Mouse (Mus musculus) ovary, postnatal 14 days (tissue): Measurements from ENCODE around the gene Cbx5.

Experiments used
- DNase-seq: peaks from one replicate; pipeline ENCODE4 v3.0.0; 2022; ENCODE audit warnings: low spot score

The Cbx5 gene

DNA sequence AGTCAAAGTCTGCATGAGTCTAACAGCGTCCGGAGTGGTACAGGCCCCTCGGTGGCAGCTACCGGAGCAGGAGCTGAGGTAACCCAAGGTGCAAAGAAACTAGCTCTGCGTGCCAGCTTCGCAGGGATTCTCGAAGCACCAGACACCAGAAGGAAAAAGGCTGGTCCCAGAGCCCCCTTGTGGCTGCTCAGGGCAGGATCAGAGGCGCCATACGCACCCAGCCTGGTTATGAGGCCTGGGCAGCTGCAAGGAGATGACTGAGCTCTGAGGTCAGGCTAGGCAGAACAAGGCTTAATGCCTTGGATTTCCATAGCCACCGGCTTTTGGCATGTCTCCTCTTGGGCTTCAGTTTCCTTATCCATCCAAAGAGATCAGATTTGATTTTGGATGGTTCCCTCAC, 67.1 kb downstream of the Cbx5 start:
- DNase-seq = peak; percentile 56

- no peak for DNase-seq
Observed at GRCm38 (mm10) chr15:103171276-103171675, 68.3 kb downstream of the Cbx5 start.

DNA sequence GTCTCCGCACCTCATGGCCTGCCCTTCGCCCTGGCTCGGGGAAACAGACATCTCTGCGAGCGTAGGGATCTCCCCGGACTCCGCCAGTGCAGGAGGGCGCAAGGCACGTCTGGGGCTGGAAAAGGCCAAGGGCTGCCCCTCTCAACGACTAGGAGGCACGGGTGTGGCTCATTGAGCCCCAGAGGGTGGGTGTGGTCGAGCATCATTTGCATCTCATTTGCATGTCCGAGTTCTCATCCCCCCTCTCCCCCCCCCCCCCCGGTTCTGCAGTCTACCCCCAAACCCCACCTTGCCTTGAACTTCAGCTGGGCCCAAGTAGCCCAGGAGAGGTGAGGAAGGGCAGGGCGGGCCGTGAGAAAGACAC, 69.3 kb downstream of the Cbx5 start:
- DNase-seq = no peak

DNA sequence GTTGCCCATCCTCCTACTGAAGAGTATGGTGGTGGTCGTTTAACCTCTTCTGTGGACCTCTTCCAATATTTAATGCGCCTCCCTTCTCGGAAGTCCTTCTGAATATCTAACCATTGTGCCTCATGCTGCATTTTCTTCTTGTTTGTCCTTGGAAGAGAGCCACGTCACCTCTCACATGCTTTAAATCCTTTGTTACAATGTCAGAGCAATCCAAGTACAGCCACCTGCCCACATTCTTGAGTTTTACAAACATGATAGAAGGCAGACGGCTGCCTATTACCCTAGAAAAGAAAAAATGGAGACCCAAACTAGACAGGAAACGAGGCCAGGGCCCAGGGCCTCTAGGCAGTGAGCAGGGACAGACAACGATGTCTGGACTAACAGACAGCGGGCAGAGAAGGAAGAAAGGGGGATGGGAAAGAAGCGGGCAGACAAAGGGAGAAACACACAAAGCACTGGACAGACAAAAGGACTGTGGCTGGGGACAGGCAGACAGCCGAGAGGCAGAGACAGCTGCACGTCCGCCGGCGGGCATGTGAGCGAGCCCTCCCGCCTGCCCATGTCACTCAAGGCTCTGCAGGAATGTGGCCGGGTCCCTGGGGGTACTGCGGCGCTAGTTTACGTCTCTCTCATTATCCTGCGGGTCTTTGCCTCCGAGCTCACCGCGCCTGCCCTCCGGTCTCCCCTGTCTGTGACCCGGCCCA, 69.9 kb downstream of the Cbx5 start:
- no peak for DNase-seq

DNA sequence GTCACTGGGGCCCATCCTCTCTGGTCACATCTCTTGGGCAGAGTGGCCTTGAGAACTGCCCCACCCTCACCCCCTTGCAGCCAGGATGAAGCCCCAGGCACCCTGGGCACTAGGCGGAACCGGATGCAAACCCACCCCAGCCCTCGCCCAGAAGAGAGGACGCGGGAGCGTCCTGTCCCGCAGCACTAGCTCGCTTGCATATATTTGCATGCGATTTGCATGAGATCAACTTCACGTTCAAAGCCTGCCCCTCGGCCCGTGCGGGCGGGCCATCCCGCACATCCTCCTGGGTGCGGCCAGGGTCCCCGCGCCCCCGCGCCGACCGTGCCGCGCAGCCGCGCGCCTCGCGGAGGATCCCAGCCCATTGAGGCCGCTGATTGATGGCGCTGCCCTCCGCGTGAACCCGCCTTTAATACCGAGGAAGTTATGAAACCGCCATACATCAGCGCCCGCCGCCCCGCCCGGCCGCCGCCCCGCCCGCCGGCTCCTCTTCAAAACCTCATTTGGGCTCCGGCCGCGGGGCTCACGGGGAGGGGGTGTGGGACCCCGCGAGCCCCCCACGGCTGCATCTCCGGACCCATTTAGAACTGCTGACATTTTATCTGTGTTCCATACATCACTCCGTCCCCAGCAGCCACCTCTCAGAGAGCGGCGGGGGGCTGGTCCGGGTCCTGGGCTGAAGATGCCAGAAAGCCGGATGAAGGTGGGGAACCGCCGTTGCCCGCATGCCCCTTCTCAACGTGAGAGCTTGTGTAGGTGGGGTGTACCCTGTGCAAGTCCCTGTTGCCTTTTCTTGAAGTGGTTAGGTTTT, 70.6 kb downstream of the Cbx5 start:
- DNase-seq = no peak

- no peak for DNase-seq
Observed at GRCm38 (mm10) chr15:103167786-103168185, 71.8 kb downstream of the Cbx5 start.

DNA sequence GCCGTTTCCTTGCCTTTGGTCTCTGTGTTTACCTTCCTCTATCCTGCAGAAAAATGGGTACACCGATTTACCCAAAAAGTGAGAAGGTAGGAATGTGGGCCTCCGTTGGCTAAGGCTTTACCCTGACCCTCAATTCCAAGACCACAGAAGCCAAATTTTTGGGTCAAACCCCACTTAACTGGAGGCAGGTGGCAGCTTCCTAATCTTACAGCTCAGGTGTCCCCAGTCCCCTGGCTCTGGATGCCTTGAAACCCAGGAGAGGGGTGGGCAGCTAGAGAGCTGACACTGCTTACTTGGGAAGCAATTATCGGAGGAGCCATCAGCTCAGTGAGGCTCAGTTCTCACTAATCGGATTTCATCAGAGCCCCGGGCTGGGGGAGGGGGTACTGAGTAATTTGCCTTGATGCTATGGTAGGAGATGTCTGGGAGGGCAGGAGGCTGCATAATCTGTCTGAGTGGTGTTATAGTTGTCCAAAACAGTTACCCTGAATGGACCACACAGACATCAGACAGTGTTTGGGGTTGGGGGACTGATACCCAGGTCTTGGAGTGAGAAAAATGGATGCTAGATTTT, 72.5 kb downstream of the Cbx5 start, which contains the start of gene Smug1:
Gene Smug1, minus strand, starts transcription at position 51 of the 574 bp plus-strand sequence.
- no peak for DNase-seq

GRCm38 (mm10) chr15:103165924-103166323, 73.7 kb downstream of the Cbx5 start:
- DNase-seq = no peak

DNA sequence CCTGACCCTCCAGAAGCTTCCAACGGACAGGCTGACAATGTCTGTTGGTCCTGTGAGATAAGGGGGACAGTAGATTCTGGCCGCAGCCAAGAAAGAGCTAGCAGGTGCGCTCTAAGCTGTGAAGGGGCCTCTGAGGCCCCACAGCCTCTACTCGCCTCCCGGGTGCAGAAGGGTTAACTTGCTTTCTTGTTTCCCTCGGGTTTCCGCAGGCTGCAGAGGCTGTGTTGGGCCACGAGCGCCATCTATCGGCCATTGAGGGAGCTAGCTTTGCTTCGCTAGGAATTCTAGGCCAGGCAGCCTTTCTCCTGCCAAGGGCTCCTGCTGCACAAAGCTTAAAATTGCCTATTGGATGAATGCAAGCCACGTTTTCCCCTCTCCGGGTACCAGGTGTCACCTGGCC, 74.2 kb downstream of the Cbx5 start:
- peak; percentile 93 for DNase-seq

DNA sequence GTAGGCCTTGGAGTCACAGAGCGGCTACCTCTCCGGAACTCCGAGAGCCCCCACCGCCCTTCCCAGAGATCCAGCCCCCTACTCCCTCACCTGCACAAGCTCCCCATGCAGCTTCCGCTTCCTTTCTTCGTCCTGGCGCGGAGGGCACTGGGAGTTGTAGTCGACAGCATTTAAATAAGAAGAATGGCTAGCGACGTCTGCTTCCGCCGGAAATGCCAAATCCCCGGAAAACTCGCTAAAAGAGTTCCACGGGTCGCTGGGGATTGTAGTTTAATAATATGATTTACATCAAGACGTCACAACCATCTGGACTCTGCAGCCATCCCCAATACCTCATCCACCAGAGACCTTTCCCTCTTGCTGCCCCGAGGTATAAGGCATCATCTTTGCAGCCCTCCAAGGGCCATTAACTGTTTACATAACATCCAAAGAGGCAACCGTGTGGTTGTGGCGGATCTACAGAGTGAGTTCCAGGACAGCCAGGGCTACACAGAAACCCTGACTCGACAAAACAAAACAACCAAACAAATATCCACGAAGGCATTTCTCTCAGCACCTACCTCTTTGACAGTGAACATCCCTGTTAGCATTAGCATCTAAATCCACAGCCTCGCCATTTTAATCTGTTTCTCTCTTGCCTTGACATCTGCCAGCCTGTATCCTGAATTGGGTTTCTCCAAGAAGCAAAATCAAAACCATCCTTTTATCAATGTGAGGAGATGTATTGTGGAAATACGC, 76.3 kb downstream of the Cbx5 start:
- peak; percentile 77 for DNase-seq

DNA sequence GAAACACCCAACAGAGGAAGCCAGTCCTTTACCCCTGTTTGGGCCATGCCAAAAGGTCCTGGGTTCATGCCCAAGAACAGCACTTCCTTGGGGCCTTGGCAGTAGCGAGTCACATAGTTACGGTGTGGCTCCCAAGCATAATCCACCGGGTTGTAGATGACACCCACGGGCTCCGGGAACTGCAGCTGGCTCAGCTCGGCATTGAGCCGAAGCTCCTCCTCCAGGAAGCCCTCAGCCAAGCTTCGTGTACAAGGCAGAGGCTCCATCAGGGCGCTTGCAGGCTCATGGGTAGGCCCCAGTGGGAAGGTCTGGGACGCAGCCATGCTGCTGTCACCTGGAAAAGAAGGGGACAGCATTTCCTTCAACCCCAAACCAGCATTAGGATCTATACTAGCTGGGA, 82.0 kb downstream of the Cbx5 start:
- no peak for DNase-seq

DNA sequence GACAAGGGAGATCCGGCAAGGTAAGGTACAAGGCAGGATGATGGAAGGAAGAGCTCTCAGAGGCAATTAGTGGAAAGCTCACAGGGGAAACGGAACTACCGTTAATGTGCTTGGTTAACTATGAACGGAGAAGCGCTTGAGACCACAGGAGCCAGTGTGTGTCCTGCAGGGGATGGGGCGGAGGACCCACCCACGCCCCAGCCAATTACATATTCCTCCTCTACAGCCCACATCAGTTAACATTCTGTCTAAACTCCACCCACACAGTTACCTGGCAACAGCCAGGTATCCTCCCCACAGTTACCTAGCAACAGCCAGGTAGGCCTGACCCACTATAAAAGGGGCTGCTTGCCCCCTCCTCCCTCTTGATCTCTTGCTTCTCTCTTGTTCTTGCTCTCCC, 82.7 kb downstream of the Cbx5 start:
- no peak for DNase-seq

- DNase-seq = no peak
Observed at GRCm38 (mm10) chr15:103155366-103156321, 84.0 kb downstream of the Cbx5 start.

DNA sequence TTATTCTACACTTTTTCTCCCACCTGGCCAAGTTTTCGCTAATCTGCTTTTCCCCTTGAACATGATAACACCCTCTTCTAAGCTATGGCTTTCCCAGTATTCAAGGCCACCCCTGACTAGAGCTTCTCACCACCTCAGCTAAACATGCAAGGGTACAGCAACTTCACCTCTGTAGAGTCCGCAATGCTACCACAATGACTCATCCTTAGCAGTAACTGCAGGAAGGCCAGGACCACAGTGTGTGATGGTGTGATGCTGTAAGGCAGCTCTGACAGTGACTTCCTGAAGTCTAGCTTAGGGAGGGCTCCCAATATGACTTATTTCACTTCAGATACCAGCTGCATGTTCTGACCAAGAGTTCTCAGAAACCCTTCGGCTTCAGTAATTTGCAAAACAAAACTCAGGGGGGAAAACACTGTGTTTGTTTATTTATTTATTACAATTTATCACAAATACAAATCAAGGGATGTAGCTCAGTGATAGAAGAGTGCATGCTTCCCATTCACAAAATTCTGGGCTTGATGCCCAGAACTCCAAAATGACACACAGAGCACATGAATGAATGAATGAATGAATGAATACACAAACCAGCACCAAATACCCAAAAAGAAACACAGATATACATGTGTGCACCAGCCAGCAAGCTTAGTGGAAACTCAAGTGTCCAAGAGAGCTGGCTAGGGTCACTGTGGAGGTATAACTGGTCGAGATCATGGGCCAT, 86.6 kb downstream of the Cbx5 start:
- no peak for DNase-seq

DNA sequence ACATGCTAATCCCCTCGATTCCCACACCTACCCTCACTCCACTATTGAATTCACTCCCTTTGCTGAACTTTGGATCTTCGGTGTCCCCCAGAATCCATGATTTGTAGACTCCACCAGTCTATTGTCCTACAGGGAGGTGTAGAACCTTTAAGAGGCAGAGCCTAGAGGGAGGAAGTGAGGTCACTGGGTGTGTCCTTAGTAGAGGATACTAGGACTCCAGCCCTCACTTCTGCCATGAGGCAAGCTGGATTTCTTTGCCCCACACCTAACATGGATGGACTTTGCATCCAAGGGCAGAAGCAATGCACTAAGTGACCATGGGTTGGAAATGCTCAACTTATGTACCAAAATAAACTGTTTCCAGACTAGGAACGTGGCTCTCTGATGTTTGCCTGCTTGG, 87.2 kb downstream of the Cbx5 start:
- DNase-seq = no peak

- no peak for DNase-seq
Observed at GRCm38 (mm10) chr15:103147779-103148178, 91.8 kb downstream of the Cbx5 start.

GRCm38 (mm10) chr15:103147422-103147690, 92.3 kb downstream of the Cbx5 start:
- no peak for DNase-seq

GRCm38 (mm10) chr15:103146627-103147421, 92.8 kb downstream of the Cbx5 start:
- no peak for DNase-seq

- no peak for DNase-seq
Observed at GRCm38 (mm10) chr15:103145635-103146299, 93.8 kb downstream of the Cbx5 start.

DNA sequence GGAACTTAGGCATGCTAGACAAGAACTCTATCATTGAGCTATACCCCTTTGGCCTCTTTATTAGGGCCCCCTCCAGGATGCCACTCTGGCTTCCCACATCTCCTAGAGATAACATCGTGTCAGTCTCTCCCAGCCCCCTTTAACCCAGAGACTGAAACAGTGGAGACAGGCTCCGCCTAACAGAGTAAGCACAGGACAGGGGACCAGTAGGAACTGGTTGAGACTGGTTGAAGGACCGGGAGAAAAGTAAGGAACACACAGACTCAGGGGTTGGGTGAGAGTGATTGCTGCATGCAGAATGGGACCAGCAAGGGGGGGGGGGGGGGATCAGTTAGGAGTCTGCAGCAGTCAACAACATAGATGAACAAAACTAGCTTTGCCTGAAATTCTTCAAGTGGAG, 95.4 kb downstream of the Cbx5 start:
- DNase-seq = no peak
